Mouse (Mus musculus): ENCODE results near the gene Clta. TPM values are rescaled to one million over a fixed set of nuclear protein-coding genes. Genes with fewer than 3 reads are reported as not detected.

Clta gene
- polyA plus RNA-seq (2012; rRNA removed; ENCODE audit: low replicate concordance): 140 and 283 TPM in 2 replicates

GRCm38 (mm10) chr4:44004126-44004525 lies at the start of gene Clta:
Gene Clta (plus strand): TSS chr4:44004452.

GRCm38 (mm10) chr4:43957292-43957845 lies 46.9 kb upstream of the Clta start, which contains the start of gene Glipr2:
Gene Glipr2 (plus strand): TSS chr4:43957401.

DNA sequence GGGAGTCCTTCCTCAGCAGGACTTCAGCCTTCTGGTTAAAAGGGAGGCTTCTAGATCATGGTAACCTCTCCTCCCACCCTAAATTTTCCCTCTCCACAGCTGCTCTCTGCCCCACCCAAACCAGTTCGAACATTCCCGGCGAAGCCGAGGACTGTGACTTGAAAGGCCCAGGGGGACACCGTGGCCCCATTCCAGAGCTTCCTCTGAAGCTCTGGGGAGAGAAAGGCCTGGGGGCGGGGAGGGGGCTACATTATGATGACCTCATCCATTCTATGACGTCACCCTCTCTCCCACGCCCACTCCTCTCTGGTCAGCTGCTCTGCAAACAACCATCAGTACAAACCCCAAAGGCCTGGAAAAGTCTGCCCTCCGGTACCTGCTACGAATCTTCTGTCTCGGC lies 21.1 kb upstream of the Clta start, which contains the start of gene Ccin:
Gene Ccin, plus strand, starts transcription at position 303 of the 400 bp plus-strand sequence.

Other genes with a start within 250 kb of the Clta start
- not detected in 2 replicates for gene Olfr159, start 233.4 kb upstream of the Clta start, polyA plus RNA-seq (2012; rRNA removed; ENCODE audit: low replicate concordance)
- not detected in 2 replicates for gene Olfr156, start 180.6 kb upstream of the Clta start, polyA plus RNA-seq (2012; rRNA removed; ENCODE audit: low replicate concordance)
- not detected in 2 replicates for gene Olfr157, start 164.3 kb upstream of the Clta start, polyA plus RNA-seq (2012; rRNA removed; ENCODE audit: low replicate concordance)
- not detected in 2 replicates for gene Olfr155, start 152.9 kb upstream of the Clta start, polyA plus RNA-seq (2012; rRNA removed; ENCODE audit: low replicate concordance)
- 1.3 and 3.3 TPM in 2 replicates for gene Reck, start 128.9 kb upstream of the Clta start, polyA plus RNA-seq (2012; rRNA removed; ENCODE audit: low replicate concordance)
- gene Glipr2, start 47.1 kb upstream of the Clta start, polyA plus RNA-seq (2012; rRNA removed; ENCODE audit: low replicate concordance): 5.0 and 8.8 TPM in 2 replicates
- gene Ccin, start 21.0 kb upstream of the Clta start, polyA plus RNA-seq (2012; rRNA removed; ENCODE audit: low replicate concordance): 0.20 TPM in 1 of 2 replicates, not detected in the other
- 30.9 and 44.5 TPM in 2 replicates for gene Gne, start 79.7 kb downstream of the Clta start, polyA plus RNA-seq (2012; rRNA removed; ENCODE audit: low replicate concordance)
- gene Rnf38, start 229.3 kb downstream of the Clta start, polyA plus RNA-seq (2012; rRNA removed; ENCODE audit: low replicate concordance): 28.3 and 45.2 TPM in 2 replicates